Mouse (Mus musculus): ENCODE data around the gene Ptprg.
A peak's percentile ranks its signal among the peaks of the same experiment; 100 is the strongest.

The Ptprg gene

DNA sequence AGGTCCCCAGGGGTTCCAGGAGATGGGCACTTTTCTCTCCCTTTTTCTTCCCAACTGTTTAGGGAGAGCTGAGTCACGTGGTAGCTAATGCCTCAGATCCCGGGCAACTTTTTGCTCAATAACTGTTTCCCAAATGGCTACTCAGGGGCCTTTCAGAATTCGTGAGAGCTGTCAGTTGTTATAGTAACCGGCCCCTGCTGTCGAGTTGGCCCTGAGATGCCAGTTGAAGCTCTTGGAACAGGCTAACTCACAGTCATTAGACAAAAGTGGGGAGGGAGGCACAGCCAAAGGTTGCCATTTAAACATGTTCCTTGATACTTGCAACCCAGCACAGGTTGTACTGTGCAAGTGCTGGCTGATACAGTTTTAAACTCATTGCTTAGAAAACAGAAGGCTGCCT, 624.1 kb downstream of the Ptprg start:
- DNase-seq, result peak; percentile 49

DNA sequence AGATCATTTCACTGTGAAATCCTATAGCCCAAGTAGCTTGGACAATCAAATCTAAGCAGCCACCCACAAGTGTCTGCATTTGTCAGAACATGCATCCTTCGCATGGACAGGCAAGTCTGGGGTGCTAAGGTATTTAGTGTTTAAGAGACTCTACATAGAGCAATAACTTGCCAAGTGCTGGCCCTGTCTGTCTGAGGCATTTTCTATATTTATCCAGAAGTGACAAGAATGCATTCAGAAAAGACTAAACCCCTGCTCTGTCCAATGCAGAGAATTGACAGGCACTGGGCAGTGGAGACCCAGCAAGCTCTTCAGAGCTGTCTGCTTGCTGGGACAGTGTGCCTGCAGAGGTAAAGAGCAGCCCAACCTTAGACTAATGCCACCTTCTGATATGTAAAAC, 625.3 kb downstream of the Ptprg start:
- DNase-seq, result no peak

DNA sequence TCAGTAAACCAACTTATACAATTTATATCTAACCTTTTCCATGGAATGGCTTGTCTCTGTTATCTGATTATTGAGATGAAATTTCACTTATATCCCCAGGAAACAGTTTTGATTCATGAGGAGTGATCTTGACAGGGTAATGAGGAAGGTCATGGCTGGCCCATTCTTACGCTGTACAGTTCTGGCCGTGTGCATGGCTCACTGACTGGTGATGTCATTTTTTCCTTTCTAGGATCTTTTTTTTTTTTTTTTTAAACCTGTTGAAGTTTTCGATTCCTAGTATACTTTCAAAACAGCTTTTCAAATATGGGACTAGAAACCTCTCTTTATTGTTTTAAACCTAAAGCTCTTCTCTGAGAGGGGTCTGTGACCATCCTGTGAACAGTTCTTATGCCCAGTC, 626.8 kb downstream of the Ptprg start:
- DNase-seq, result no peak

DNA sequence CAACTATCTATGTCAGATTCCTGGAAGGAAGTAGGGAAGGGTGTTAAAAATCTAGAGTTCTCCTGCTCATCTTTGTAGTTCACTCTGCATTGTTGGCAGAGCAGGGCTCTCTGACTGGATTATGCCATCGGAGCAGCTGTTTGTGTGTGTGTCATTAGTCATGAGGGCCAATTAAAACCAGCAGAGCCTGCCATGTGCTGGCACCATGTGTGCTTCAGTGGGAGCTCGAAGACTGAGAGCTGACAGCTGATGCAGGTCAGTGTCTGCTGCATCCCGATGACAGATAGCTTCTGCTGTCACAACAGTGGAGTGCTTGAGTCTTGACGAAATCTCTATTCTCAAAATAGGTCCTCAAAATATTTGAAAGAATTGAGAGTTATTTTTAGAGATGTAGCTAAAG, 631.7 kb downstream of the Ptprg start:
- DNase-seq, result peak; percentile 76

DNA sequence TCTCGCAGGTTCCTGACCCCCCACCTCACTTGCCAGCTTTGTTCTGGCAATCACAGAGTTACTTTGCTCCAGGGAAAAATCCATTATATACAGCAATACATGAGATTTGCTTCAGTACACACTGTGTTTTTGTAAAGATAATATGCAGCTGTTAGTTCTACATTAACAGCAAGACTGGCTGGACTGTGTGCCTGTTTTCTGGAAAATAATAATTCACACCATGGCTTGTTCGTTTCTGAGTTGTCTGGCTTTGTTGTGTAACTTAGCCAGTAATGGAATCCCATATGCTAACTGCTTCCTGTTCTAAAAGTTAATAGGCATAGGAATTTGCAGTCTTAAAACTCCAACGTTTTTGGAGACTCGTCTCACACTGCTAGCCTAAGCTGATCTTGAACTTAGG, 635.0 kb downstream of the Ptprg start:
- no peak for DNase-seq

DNA sequence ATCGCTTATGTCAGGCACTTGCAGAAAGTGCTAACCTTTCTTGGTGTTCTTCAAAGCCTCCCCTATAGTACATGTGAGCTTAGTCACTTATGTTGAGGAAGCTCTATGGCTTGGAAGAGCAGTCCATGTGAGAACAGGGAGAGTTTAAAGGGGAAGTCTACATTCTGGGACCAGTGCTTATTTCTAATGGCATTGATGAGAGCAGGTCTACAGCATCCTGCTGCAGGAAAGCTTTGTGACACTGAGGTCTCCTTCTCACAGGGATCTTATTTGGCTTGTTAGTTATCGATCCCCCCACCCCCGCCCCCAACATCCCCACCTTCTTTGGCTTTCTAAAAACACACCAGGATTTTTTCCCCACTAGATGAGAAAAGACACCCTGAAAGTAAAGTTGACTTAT, 635.9 kb downstream of the Ptprg start:
- DNase-seq, result no peak

DNA sequence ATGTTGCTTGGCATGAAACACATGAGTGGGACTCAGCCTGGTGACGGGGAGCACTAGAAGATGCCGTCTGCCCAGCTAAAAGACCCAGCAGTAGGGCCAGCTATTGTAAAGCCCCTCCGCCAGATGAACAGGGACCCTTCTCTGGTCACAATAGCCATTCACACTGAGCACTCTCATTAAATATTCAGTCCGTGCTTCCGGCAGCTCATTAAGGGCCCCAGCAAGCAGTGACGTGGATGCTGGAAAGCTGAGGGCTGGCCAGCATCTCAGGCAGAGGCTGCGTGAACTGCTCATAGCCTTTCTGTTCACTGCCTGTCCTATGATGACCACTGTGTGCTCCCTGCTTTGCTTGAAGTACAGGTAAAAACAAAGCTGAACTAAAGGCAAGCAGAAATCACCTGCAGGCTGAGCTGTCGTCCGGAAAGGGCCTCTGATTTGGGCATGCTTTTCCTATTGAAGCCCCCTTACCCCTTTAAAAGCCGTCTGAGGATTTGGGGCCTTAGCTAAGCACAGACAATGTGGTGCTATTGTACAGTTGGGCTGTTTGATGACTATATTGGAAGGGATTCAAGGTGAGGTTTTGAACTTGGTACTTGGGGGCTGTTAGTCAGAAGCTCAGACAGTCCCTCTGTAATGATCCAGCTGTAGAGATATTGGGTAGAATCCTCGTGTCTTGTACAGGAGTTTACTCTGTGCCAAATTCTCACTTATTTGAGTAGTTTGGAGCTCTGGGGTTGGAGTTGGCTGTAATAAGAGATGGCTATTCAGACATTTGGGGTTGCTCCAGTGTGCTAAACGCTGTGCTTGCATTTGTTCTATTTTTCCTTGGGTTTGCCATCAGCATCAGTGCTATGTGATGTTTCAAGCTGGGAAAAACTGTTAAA, 636.6 kb downstream of the Ptprg start:
- DNase-seq, result peak; percentile 8

DNA sequence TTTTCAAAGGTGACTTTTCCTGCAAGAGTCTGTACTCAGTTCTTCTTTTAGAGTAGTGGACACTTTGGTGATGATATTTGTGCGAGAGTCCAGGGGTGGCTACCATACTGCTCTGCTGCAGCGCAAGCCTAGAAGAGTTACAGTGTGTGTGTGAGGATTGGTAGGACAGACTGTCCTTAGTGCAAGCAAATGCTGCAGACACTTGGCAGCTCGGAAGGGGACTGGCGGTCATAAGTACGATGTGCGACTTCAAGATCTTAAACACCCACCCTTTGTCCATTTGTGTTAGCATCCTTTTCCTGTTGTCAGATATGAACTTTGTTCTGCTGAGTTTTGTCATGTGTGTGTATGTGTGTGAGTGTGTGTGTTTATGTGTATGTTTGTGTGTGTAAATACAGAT, 637.7 kb downstream of the Ptprg start:
- DNase-seq, result no peak

DNA sequence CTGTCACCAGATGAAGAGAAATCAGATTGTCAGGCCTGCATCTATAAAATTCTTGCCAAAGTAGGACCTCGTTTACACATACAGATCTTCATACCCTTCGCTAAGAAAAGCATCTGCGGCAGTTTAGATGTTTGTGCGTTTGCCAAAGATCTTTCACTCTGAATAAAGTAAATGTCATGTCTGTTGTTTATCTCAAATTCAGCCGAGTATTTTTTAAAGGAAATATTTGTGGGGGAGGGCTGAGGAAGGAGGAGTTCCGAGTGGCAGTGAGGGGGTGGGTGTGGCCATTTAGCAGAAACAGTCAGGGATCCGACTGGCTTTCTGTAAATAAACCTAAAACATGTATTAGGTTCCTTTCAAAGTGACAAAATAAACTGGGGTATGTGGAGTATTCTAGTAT, 645.4 kb downstream of the Ptprg start:
- DNase-seq, result no peak

DNA sequence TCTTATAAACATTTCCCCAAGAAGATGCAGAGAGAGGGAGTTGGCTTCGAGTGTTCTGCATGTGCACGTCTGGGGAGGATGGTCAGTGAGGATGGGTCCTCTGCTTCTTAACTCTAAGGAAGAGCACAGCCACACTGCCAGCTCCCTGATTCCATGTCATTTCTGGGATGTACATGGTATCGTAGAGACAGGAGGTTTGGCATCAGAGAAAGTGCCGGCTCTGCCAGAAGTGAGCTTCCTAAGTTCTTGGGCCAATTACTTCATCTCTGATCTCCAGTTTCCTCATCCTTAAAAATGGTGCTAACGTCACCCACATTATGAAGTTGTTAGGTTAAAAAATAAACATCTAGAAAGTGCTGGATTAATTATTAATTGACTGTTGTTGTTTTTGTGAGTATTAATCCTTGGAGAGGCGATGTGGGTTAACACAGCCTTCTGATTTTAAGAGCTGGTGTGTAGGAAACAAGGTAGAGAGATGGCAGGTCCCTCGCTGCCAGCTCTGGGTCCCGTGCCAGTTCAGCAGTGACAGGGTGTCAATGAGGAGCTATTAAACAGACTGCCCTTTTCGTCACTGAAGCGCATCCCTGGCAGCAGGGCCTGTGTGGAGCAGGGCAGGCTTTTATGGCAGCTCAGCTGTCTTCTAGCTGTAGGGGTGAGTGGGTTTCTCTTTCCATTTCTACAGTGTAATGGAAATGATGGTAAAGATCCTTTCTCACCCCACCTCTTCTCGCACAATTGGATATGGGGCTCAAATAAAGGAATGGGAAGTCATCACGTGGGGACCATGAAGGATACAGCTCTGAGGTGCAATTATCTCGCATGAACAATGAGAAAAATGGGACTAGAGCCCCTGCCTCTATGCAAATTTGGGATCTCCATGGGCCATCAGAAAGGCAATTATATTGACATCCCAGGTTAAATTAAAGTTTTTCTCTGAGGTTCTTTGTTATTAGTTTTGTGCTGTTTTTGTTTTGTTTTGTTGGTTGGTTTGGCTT, 646.9 kb downstream of the Ptprg start:
- no peak for DNase-seq

DNA sequence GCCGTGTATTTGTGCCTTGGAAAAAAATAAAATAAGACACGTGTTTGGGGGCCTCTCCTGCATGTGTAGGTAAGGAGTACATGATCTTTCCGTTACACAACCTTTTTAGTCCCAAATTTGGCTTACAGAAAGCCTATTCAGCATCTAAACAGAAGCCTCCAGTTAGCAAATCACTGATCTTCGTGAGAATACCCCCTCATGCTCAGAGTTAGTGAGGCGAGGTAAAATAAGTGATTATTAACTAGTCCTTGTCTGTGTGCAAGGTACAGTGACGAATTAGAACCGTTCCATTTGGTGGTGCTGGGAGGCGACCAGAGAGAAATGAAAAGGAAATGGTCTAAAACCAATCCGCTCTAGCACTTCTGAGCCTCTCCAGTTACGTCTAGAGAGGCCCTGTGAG, 648.9 kb downstream of the Ptprg start:
- no peak for DNase-seq

DNA sequence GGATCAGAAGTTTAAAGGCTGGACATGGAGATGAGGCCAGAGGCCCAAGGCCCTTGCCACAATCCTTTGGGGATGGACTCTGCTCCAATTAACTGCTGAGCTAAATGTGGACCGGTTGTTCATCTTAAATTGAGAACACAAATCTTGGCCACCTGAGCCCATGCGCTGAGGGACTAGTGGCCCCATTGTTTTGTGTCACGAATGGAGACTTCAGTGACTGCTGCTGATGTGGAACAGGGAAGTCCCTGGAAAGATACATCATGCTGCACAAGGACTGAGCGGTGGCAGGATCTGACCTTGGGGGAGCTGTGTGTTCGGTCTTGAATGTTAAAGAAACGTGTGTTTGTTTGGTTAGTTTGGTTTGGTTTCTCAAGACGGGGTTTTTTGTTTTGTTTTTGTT, 649.7 kb downstream of the Ptprg start:
- no peak for DNase-seq

DNA sequence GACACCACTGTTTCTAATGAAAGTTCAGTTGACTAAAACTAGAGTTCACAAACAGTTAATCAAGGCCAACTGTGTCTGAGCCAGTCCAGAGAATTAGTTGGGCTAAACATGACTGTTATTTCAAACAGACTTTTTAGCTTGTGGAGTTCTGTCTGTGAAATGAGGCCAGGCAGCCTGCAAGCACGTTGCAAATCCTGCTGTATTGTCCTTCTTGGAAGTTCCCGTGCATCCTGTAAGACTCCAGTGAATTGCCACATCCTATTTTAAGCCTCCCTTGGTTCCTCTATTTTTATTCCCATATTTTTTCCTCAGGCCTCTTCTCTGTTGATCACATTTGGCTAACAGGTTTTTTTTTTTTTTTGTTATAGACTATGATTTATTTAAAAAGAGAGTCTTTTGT, 652.8 kb downstream of the Ptprg start:
- DNase-seq, result no peak

DNA sequence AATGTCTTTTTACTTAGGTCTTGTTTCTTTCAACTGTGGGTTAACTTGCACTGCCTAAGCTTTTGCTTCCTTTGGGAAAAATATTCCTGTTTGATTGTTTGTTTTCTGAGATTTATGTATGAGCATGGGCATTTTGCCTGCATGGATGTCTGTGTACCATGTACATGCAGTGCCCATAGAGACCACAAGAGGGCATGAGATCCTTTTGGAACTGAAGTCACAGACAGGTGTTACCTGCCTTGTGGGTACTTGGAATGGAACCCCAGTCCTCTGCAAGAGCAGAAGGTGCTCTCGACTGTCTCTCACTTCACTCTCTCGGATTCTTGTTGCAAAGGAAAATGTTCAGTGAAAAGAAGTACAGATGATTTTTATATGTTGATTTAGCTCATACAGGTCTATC, 655.2 kb downstream of the Ptprg start:
- no peak for DNase-seq

DNA sequence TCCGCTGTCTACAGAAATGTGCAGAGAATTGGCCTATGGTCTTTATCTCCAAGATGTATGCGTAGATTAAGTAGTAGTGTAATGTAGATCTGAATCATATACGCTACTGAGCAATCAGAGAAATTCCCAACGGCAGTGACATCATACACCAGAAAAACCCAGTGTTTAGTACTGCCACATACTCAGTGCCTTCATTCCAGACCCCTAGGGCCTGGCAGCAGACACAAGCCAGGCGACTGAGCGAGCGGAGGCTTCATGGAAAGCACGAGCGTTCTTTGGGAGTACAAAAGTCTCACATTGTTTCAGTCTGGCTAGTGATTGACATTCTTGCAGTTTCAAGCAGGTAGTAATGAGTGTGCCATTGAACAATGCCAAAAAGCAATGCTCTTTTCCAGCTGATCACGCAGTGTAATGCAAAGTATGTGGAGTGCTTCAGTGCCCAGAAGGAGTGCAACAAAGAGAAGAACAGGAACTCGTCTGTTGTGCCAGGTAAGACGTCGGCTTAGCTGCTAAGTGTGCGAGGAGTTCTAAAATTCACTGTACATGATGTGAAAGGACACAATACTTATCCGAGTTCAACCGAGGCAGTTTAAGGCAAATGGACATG, 665.3 kb downstream of the Ptprg start:
- DNase-seq, result no peak

DNA sequence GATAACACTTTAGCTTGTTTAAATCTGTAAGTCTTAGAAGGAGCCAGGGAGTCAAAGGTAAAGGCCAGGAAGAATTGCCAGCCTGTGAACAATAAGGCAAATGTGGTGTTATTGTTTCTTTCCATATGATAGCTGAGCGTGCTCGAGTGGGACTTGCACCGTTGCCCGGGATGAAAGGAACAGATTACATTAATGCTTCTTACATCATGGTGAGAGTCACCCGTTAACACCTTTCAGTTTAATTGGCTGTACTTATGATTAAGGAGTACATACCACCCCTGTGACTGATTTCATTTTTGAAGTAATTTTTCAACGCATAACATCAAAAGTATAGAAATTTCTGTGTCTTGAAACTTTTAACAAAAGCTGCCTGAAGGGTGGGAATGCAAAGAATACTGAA, 666.5 kb downstream of the Ptprg start:
- no peak for DNase-seq

DNA sequence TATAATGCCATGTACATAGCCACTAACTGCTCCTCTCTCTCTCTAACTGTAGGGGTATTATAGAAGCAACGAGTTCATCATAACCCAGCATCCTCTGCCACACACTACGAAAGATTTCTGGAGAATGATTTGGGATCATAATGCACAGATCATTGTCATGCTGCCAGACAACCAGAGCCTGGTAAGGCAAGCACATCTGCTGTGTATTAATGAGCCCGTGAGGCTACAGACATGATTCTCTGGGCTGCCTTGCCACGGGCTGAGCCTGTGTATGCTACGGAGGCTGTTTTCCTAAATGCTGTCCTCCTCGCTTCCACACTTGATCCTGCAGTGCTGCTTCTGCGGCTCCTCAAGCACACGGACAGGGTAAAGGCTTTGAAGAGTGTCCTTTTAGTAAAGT, 667.2 kb downstream of the Ptprg start:
- DNase-seq, result peak; percentile 20

DNA sequence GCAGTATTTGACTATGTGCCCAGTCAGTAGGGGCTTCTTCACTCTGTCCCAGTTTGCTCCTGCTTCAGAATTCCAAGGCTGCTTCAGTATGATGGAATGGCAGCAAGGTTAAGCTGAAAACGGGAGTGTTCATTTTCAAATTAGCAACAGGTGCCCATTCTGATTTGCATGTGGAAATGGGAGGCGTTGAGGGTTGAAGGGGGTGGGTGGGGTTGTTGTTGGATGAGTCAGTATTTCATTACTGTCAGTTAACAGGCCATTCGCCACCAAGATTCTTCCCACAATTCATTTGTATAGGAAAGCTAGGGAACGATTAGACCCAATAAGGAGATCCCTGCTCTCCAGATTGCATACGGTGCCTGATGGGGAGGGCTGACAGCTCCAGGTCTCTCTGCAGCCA, 668.2 kb downstream of the Ptprg start:
- DNase-seq, result no peak

DNA sequence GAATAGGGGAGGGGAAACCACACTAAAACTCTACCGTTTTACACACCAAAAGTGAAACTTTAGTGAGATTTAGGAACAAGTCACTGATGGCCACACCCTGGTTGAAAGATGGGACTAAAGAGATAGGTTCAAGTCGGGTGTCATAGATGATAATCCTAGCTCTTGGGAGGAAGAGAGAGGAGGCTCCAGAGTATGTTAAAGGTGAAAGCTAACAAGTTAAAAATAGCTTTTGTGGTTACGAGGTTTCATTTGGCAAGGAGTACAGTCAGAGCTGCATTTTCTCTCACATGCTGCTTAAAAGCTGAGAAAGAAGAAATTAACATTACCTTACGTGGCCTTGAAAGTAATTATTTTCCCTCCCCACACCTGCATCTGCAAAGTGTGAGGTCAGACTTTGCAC, 690.4 kb downstream of the Ptprg start:
- no peak for DNase-seq

DNA sequence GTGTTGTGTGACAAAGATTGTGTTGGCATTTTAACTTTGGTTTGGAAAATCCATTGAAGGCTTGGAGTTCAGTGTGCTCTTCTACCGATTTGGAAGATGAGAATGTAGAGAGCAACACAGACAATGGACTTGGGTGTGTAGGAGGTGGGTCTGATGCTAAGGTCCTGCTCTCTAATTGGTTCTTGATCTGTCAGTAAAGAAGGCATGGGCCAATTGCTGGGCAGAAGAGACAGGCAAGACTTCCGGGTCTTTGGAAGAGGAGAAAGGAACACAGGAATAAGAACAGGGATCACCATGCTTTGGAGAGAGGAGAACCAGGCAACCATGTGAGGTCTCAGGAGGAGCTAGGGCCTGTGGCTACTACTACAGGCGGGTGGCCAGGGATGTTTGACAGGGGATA, 722.7 kb downstream of the Ptprg start:
- no peak for DNase-seq

DNA sequence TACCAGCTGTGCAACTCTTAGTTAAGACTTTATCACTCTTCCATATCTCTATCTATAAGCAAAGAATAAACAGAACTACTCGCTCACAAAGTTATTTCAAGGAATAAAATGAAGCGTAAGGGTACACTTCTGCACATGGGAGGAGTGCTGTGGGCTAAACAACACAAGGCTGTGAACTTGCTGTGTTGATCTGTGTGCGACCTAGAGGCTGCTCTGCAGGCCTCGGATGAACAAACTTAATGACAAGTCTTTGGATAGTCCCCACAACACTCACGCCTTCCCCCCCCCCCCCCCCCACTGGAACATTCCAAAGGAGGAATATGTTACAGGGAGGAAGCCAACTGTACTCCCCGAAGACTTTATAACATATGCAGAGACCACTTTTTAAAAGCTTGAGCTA, 730.3 kb downstream of the Ptprg start, which contains the start of gene Gm49355:
Gm49355 (plus strand) TSS at position 336 of the 400 bp plus-strand sequence.
- no peak for DNase-seq

DNA sequence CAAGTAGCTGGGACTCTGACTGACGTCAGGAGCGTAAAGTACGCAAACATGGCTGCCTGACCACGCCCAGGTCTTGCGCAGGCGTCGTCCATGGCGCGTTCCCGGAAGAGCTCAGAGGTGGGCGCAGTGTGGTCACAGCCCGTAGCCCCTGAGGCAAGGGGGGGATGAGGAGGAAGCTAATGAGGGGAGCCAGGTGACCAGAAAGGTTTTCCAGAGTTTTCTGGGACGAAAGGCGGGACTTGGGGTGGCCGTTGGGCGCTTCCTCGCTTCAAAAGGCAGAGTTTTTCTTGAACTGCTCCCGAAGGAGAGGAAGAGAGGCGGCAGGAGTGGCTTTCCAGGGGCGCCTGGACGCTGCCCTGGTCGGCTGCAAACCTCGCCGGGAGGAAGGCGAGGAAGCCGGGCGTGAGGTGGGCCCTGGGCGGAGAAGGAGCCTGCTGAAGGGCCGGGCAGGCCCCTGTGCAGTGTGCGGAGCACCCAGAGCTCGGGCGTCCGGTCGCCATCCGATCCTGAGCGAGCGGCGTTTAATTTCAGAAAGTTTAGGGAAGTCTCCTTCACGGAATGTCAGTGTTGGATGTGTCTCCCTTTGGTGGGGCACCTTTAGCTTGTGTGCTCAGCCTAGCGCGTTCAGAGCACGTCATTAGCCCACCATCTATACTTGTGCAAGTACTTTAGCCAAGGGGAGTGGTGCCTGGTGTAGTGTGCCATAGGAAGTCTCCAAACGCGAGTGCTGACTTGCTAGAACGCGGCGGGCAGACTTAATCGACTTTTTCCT, 731.0 kb downstream of the Ptprg start, which contains the start of gene 3830406C13Rik:
3830406C13Rik (plus strand) TSS at position 33 of the 772 bp plus-strand sequence.
- peak; percentile 89 for DNase-seq
